Mouse (Mus musculus): ENCODE data around the gene Duox1.
A peak's percentile ranks its signal among the peaks of the same experiment; 100 is the strongest.

- TF ChIP-seq MXI1 (IDR thresholded peaks at IDR 0.05; ENCODE audit: low read depth, low read length): no peak; the same call in none of the 2 replicates
- TF ChIP-seq POLR2A (IDR thresholded peaks at IDR 0.05; ENCODE audit: low read depth, low read length): no peak; the same call in 1 of the 2 replicates
- no peak for TF ChIP-seq CHD1 (IDR thresholded peaks at IDR 0.05; ENCODE audit: low read depth, low read length)
- no peak for TF ChIP-seq CTCF (conservative IDR thresholded peaks at IDR 0.05 in 1 of 2, IDR thresholded peaks at IDR 0.05 in 1 of 2; ENCODE audit: low read depth in 2 of 2, low read length in 2 of 2)
- peak; percentile 98; the same call in 1 of the 2 replicates for TF ChIP-seq TBP (conservative IDR thresholded peaks at IDR 0.05; ENCODE audit: low read depth, low read length)
- 0 out of 2 replicates have a peak, but pooled peaks have one; percentile 27 for TF ChIP-seq E2F4 (IDR thresholded peaks at IDR 0.05; ENCODE audit: insufficient replicate concordance, low read depth, low read length)
- TF ChIP-seq MAZ (IDR thresholded peaks at IDR 0.05; ENCODE audit: low read depth, low read length): no peak
- no peak for TF ChIP-seq TCF12 (IDR thresholded peaks at IDR 0.05; ENCODE audit: low read depth, low read length)
Measured at GRCm38 (mm10) chr2:122377751-122378246, 62.3 kb downstream of the Duox1 start.

All from CH12.LX (cell line).